Comparison of ENCODE assay signal across 22 mouse cellular contexts in genomic region chr16:58527817-58528216, GRCm38 (mm10).
"Had no signal": no experiment of that assay in that cellular context is flagged by ENCODE, and none has a peak within 500 bp of the region (broad histone marks: within the 10 kb centered on the region; RNA-seq: fewer than 3 reads in every experiment).

No protein-coding gene starts in this region.

- H3K4me1 ChIP-seq: limb, embryonic 15.5 days; lung, embryonic 15.5 days; midbrain, embryonic 15.5 days; neural tube, embryonic 12.5 days had no signal

- H3K9me3 ChIP-seq: limb, embryonic 15.5 days; lung, embryonic 15.5 days; megakaryocyte, embryonic 14.5 days; midbrain, embryonic 15.5 days; neural tube, embryonic 15.5 days had no signal

- H3K27ac ChIP-seq: limb, embryonic 12.5 days; limb, embryonic 15.5 days; lung, embryonic 15.5 days; midbrain, embryonic 10.5 days; midbrain, embryonic 15.5 days; neural tube, embryonic 12.5 days; neural tube, embryonic 15.5 days; stomach, postnatal 0 days had no signal

- H3K4me3 ChIP-seq: limb, embryonic 12.5 days; limb, embryonic 15.5 days; lung, embryonic 15.5 days; megakaryocyte, embryonic 14.5 days; midbrain, embryonic 10.5 days; midbrain, embryonic 15.5 days; neural tube, embryonic 12.5 days; neural tube, embryonic 15.5 days had no signal

- ATAC-seq: inflammation-experienced regulatory T-cells, adult 6 months; midbrain, embryonic 15.5 days had no signal

- DNase-seq: kidney, adult 18-20 months; kidney, adult 9 months; kidney, postnatal 14 days; kidney, postnatal 4 days; left cerebral cortex, postnatal 4 days; lung, adult 18-20 months; lung, postnatal 10 days; lung, postnatal 36 days; retina, postnatal 1 day; thymus, adult 2 months; thymus, postnatal 14 days; thymus, postnatal 4 days had no signal

- H3K4me2 ChIP-seq: limb, embryonic 12.5 days; limb, embryonic 15.5 days; lung, embryonic 15.5 days; midbrain, embryonic 15.5 days; neural tube, embryonic 12.5 days; neural tube, embryonic 15.5 days had no signal

- H3K36me3 ChIP-seq: limb, embryonic 12.5 days; limb, embryonic 15.5 days; lung, embryonic 15.5 days; midbrain, embryonic 10.5 days; midbrain, embryonic 15.5 days; neural tube, embryonic 12.5 days; neural tube, embryonic 15.5 days had no signal

- H3K27me3 ChIP-seq: limb, embryonic 12.5 days; limb, embryonic 15.5 days; lung, embryonic 15.5 days; megakaryocyte, embryonic 14.5 days; midbrain, embryonic 15.5 days; neural tube, embryonic 12.5 days; neural tube, embryonic 15.5 days had no signal

- H3K9ac ChIP-seq: limb, embryonic 12.5 days; limb, embryonic 15.5 days; lung, embryonic 15.5 days; midbrain, embryonic 15.5 days; neural tube, embryonic 12.5 days; neural tube, embryonic 15.5 days had no signal
